Mouse (Mus musculus) G1E-ER4 (cell line): ENCODE results near the gene Sh3kbp1. TPM values are rescaled to one million over a fixed set of nuclear protein-coding genes. Genes with fewer than 3 reads are reported as not detected.

Experiments used
- GATA1 ChIP-seq: IDR thresholded peaks from one replicate; pipeline ENCODE4 v1.8.0; 2012; ENCODE audit warnings: low read length, inconsistent platforms
- polyA plus RNA-seq: library from polyadenylated mRNA; stranded (reverse); fragments of >175 nt; gene quantifications from 2 replicates; pipeline ENCODE4 v1.2.3, GENCODE M21; 2012

The Sh3kbp1 gene
- polyA plus RNA-seq, 1 experiment = 7.6 TPM

DNA sequence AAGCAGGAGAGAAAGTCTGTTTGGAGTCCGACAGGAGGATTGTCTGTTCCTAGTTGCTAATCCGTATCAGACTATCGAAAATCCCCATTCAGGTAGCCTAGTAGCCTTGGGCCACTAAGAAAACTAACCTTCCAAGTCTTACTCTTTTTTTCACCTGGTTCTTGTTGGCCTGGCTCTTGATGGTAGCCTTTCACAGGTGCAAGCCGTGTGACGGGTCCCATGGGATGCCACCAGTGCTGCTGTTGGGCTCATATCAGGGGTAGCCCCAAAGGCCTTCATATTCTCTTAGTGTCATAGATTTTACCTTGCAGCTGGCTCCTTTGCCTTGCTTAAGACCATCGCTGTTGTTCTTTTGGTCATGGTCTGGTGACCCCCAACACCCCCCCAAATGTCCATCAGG is 82.2 kb downstream of the Sh3kbp1 start:
- no peak for TF ChIP-seq GATA1

DNA sequence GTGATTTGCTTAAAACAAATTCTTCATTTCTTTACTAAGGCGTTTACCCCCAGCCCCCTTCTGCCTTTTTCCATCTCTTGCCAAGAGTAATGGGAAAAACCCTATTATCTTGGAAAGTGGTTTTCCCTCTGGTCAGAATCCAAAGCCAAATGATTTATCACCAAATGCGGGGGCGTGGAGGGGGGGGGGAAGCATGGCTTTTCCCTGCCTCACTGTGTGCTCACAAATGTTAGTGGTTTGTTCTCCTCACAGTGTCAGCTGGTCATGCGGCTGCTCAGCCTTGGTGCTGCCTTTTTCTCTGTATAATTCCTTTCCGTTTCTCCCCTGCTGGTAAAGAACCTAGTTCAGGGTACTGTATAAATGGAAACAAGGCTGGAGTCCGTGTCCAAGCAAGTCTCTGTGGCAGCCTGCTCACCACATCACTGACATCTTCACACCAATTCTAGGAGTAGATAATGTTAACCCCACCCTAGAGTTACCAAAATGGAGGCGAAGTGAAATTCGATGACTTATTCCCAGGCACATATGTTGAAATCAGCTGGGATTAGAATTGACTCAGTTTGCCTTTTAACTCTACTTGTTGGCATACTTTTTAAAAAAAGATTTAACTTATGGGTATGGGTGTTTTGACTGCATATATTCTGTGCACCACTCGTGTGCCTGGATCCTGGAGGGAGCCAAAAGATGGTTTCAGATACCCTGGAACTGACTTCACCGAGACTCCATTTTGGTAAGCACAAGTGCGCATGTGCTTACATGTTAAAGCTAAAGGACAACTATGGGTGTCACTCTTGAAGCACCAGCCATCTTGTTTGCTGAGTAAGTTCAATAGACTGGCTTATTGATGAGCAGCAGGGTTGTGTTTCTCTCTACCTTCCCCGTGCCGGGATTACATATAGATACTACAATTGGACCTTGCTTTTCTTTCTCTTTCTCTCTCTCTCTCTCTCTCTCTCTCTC is 84.3 kb downstream of the Sh3kbp1 start:
- no peak for TF ChIP-seq GATA1

DNA sequence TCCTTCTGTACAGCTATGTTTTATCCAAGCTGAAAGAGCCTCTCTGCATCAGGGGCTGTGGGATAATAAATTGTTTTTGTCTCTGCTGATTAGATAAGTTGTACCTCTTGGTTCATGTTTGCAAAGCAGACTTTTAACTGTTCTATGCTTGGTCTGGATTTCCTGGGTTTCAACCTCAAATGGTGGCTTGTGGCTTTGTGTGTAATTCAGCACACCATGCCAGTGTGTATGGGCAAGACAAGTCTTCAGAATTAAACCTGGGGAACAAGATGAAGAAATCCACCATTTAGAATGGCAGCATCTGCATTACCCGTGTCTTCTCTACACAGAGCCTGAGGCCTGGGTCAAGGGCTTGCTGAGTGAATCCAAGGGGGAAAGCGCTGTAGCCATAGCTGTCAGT is 86.1 kb downstream of the Sh3kbp1 start:
- no peak for TF ChIP-seq GATA1

GRCm38 (mm10) chrX:159721390-159721789 is 94.3 kb downstream of the Sh3kbp1 start:
- no peak for TF ChIP-seq GATA1

GRCm38 (mm10) chrX:159731421-159731820 is 104.3 kb downstream of the Sh3kbp1 start:
- TF ChIP-seq GATA1 = no peak

DNA sequence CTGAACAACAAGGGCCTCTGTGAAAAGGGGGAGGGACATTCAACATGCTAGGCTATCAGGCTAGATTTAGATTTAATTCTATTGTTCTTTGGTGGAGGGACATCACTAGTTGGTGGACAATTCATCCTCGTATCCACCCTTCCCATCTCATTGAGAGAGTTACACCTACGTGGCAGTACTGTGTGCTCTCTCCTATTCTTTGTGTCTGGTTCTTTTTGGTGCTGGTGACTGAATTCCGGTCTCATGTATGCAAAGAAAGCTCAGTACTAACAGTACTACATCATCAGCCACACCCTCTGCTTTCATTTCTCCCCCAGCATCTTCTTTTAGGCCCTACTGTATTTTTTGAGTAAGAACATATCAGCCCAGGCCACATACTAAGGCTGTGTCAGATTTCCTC is 105.8 kb downstream of the Sh3kbp1 start:
- TF ChIP-seq GATA1 = no peak

- no peak for TF ChIP-seq GATA1
Observed at GRCm38 (mm10) chrX:159733948-159734347, 106.9 kb downstream of the Sh3kbp1 start.

DNA sequence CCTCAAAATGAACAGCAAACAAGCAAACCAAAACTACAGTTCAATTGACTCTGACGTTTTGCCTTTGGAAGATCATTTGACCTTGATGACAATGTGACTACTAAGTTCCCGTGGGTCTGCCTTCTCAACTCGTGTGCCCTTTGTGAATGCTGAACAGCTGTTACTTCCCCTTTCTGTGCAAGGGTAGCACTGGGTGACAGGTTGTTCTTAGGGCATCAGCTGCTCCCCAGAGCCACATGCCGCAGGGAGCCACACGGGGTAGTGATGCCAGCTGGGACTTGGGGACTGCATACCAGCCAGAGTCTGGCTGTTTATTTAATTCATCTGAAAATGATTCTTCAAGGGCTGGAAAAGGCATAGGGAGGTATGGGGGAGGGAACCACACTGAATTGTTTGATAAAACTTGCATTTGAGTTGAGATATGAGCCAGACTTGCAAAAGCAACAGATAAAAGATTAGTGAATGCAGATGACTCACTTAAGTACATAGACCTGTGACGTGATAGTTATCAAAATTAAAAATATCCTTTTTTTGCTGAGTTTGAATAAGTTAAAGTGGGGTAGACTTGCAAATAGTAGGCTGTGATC is 108.5 kb downstream of the Sh3kbp1 start:
- no peak for TF ChIP-seq GATA1

DNA sequence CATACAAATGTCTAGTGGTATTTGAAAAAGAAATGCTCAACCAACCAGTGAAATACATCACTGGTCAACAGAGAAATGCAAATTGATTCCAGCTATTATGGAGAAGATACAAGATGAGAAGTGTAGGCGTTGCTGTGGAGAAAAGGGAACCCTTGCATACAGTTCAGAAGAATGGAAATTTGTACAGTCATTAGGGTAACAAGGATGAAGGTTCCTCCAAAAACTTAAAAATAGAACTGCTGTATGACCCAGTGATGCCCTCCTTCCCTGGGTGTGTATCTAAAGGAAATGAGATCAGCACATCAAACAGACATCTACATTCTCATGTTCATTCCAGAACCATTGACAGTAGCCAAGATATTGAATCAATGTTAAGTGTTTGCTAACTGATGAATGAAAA is 110.3 kb downstream of the Sh3kbp1 start:
- TF ChIP-seq GATA1 = no peak

- no peak for TF ChIP-seq GATA1
Observed at GRCm38 (mm10) chrX:159744035-159744434, 117.0 kb downstream of the Sh3kbp1 start.

GRCm38 (mm10) chrX:159744620-159745019 is 117.5 kb downstream of the Sh3kbp1 start:
- no peak for TF ChIP-seq GATA1

GRCm38 (mm10) chrX:159751834-159752233 is 124.8 kb downstream of the Sh3kbp1 start:
- TF ChIP-seq GATA1 = no peak

DNA sequence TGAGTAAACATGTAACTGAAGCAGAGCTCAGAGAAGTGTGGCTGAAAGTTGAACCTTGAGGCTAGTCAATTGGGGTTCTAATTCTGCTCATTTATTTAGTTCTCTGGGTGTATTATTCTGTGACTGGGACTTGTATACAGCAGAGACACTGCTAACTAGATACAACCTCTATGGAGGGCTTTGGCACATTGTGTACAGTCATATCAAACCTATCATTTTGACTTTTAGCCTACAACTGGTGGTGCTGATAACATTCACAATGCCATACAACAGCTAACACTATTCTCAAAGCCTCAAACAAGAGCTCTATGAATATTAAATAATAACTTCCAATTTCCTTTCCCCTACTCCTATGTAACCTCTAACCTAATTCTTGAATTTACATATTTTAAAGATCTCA is 129.2 kb downstream of the Sh3kbp1 start:
- no peak for TF ChIP-seq GATA1

DNA sequence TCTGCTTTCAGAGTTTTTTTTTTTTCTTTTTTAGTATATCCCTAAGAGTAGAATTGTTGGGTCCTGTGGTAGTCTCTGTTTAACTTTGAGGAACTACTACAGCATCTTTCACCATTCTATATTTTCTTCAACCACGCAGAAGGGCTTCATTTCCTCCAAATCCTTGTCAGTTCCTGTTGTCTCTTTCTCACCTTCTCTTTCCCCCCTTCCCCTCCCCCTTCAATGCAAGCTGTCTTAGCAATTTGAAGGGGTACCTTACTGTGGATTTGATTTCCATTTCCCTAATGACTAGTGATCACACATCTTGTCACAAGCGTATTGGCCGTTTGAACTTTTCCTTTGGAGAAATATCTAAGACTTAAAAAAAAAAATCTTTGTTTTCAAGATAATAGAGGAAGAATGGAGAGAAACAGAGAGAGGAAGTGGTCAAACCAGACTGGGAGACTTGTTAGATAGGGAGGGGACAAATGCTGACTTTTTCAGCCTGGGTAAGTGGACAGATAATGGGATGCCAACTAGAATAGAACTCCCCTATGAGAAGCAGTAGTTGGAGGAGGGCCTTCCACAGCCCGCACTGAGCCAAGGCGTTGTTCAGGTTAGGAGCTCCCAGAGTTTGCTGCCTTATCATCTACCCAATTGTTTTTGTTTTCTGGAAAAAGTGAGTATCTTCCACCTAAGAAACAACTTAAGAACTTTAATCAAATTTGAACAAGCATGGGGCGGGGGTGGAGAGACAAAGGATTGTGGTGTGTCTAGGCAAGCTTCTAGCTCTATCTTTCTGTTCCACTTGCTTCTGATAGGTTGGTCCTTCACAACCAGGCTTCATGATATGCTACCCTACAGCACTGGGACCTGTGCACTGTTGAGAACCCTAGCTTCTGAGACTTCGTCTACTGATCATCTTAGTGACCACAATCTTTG is 130.1 kb downstream of the Sh3kbp1 start:
- TF ChIP-seq GATA1 = peak; percentile 1

GRCm38 (mm10) chrX:159757854-159758540 is 130.9 kb downstream of the Sh3kbp1 start:
- TF ChIP-seq GATA1 = no peak
